Comparison of ENCODE assay signal across 8 mouse cellular contexts in the genomic region with DNA sequence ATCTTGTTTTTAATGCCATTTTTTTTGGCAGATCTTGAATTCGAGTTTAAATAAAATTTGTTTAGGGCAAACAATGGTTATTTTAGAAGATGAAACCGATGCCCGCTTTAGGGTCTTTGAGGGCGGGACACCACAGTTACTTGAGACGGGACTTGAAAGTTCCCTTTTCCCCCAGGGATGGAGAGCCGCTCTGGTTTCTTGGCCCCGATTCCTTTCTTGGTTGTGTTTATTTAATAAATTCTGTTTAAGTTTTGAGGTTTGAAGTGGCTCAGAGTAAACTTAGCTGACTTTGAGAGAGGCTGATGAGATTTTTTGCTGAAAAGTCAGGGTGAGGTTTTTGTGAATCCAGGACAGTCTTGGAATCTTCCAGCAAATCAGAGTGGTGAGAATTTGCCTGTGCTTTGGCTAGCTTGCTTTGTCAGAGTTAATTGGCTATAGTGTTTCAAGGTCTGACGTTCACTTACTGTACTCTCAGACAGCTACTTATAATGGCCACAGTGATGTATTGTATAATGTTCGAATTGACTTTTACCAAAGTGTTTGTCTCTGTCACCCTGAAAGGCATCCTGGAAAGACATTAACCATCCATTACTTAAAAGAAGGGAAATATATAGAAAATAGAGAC. TPM values are rescaled to one million over a fixed set of nuclear protein-coding genes. Genes with fewer than 3 reads are reported as not detected.
DNase-seq lines count a peak whose midpoint lies in the region; ATAC-seq lines count a peak whose summit lies in the region.

No protein-coding gene starts in this region.

- H3K4me3 ChIP-seq in kidney, embryonic 15.5 days (replicated peaks), result peak overlapping the region; percentile 78
- H3K4me3 ChIP-seq in brown adipose tissue, adult 24 weeks (ENCODE audit: insufficient read depth, low read depth, low read length), result peak overlapping the region; percentile 80
- peak overlapping the region; percentile 71 for H3K4me3 ChIP-seq in hindbrain, embryonic 16.5 days (ENCODE audit: low read length)
- H3K4me3 ChIP-seq in midbrain, embryonic 16.5 days (ENCODE audit: low read depth, low read length), result peak overlapping the region; percentile 74

- H3K27ac ChIP-seq in kidney, embryonic 15.5 days, result peak overlapping the region; percentile 96
- peak overlapping the region; percentile 87 for H3K27ac ChIP-seq in brown adipose tissue, adult 24 weeks (replicated peaks; ENCODE audit: low read depth, low read length)
- H3K27ac ChIP-seq in hindbrain, embryonic 16.5 days (ENCODE audit: low read depth, low read length), result no peak overlapping the region
- no peak overlapping the region for H3K27ac ChIP-seq in midbrain, embryonic 16.5 days (ENCODE audit: low read length)

- 3% methylated on average over 9 of the region's 9 CpGs for WGBS in kidney, embryonic 15.5 days
- WGBS in hindbrain, embryonic 16.5 days, result 6% methylated on average over 9 of the region's 9 CpGs
- 11% methylated on average over 9 of the region's 9 CpGs for WGBS in midbrain, embryonic 16.5 days

- H3K4me2 ChIP-seq in kidney, embryonic 15.5 days, result peak overlapping the region; percentile 69
- H3K4me2 ChIP-seq in hindbrain, embryonic 16.5 days (ENCODE audit: low read length), result peak overlapping the region; percentile 100
- H3K4me2 ChIP-seq in midbrain, embryonic 16.5 days (ENCODE audit: low read length), result peak overlapping the region; percentile 98

- H3K27me3 ChIP-seq in kidney, embryonic 15.5 days, result no peaks in the 10 kb centered on the region
- peaks cover 5% of the 10 kb centered on the region for H3K27me3 ChIP-seq in hindbrain, embryonic 16.5 days (replicated peaks; ENCODE audit: control insufficient read depth, insufficient read depth, low read length)
- H3K27me3 ChIP-seq in midbrain, embryonic 16.5 days (ENCODE audit: control insufficient read depth, insufficient read depth, low read depth, low read length), result 0 out of 2 replicates have a peak, but pooled peaks cover 6% of the 10 kb centered on the region

- DNase-seq in kidney, adult 18-20 months, result no peak
- no peak for DNase-seq in cerebellum, adult 9-10 months
- DNase-seq in left cerebral cortex, adult 9 months (ENCODE audit: low spot score in 2 of 2), result no peak
- DNase-seq in layer of hippocampus, postnatal 36 days, result no peak

- peaks cover 6% of the 10 kb centered on the region; the same call in 1 of the 2 replicates for H3K36me3 ChIP-seq in kidney, embryonic 15.5 days
- H3K36me3 ChIP-seq in hindbrain, embryonic 16.5 days (ENCODE audit: control insufficient read depth, insufficient read depth, low read length), result no peaks in the 10 kb centered on the region
- no peaks in the 10 kb centered on the region for H3K36me3 ChIP-seq in midbrain, embryonic 16.5 days (ENCODE audit: control insufficient read depth, insufficient read depth, low read length)

- no peaks in the 10 kb centered on the region for H3K9me3 ChIP-seq in kidney, embryonic 15.5 days (replicated peaks)
- no peaks in the 10 kb centered on the region for H3K9me3 ChIP-seq in hindbrain, embryonic 16.5 days (ENCODE audit: control insufficient read depth, low read length)
- no peaks in the 10 kb centered on the region for H3K9me3 ChIP-seq in midbrain, embryonic 16.5 days (replicated peaks; ENCODE audit: control insufficient read depth, low read length, poor library complexity, severe bottlenecking)

- peaks cover 44% of the 10 kb centered on the region for H3K4me1 ChIP-seq in kidney, embryonic 15.5 days
- H3K4me1 ChIP-seq in brown adipose tissue, adult 24 weeks (ENCODE audit: control insufficient read depth, insufficient read depth, insufficient read length, low read length), result peaks cover 6% of the 10 kb centered on the region; the same call in 1 of the 2 replicates
- H3K4me1 ChIP-seq in hindbrain, embryonic 16.5 days (ENCODE audit: control insufficient read depth, insufficient read depth, low read depth, low read length), result peaks cover 10% of the 10 kb centered on the region
- peaks cover 7% of the 10 kb centered on the region; the same call in 1 of the 2 replicates for H3K4me1 ChIP-seq in midbrain, embryonic 16.5 days (ENCODE audit: control insufficient read depth, insufficient read depth, low read length)

- peak overlapping the region; percentile 89 for H3K9ac ChIP-seq in kidney, embryonic 15.5 days
- peak overlapping the region; percentile 69 for H3K9ac ChIP-seq in hindbrain, embryonic 16.5 days (ENCODE audit: low read depth, low read length)
- peak overlapping the region; percentile 69; the same call in 1 of the 2 replicates for H3K9ac ChIP-seq in midbrain, embryonic 16.5 days (ENCODE audit: low read depth, low read length)

- ATAC-seq in kidney, embryonic 15.5 days (replicated peaks; ENCODE audit: low FRiP score), result no peak
- no peak for ATAC-seq in hindbrain, embryonic 16.5 days
- no peak for ATAC-seq in midbrain, embryonic 16.5 days

RNA-seq across cellular contexts. Expression of a gene that starts 1.3 kb away (rescaled TPM):
- polyA plus RNA-seq in kidney, embryonic 15.5 days (2015; fragmentation: Nextera tagmentation; extraction: Ambion mirVana), result 39.3 and 40.5 TPM in 2 replicates
- 25.2 and 34.0 TPM in 2 replicates for polyA plus RNA-seq in brown adipose tissue, adult 24 weeks (2012; ENCODE audit: insufficient read depth, insufficient read length, missing spikeins)
- polyA plus RNA-seq in hindbrain, embryonic 16.5 days (2015; fragmentation: Nextera tagmentation; extraction: Ambion mirVana), result 26.2 and 28.8 TPM in 2 replicates
- 26.8 and 28.8 TPM in 2 replicates for polyA plus RNA-seq in midbrain, embryonic 16.5 days (2015; fragmentation: Nextera tagmentation; extraction: Ambion mirVana)
- total RNA-seq in layer of hippocampus, postnatal 36 days (2021), result 10 to 100 TPM; 52.5 to 53.3 TPM

Comparison
In these comparisons a context has a peak if more than half of its experiments do, and no peak if none do; other contexts are left out.
1. H3K27ac ChIP-seq: peak in kidney, embryonic 15.5 days (single experiment) and brown adipose tissue, adult 24 weeks (single experiment); none in hindbrain, embryonic 16.5 days (single experiment) and midbrain, embryonic 16.5 days (single experiment).
2. Peak in every context shown above with its lines, with median percentiles within 50 percentile points of each other: H3K4me2 ChIP-seq, H3K4me3 ChIP-seq and H3K9ac ChIP-seq.